Mouse (Mus musculus) stomach, embryonic 14.5 days (tissue): ENCODE measurements around the gene Ocel1. TPM values are rescaled to one million over a fixed set of nuclear protein-coding genes. Genes with fewer than 3 reads are reported as not detected.
A peak's percentile ranks its signal among the peaks of the same experiment; 100 is the strongest.

Experiments
- ATAC-seq: fragments of 200-750 bp; cut with Nextera tagmentation; 2 replicates; pipeline ENCODE4 v1.8.0; 2017; ENCODE audit warnings: low read depth, moderate TSS enrichment; ENCODE audit not compliant: insufficient number of reproducible peaks, insufficient read depth, low FRiP score
- H3K27ac ChIP-seq: fragments of 300-500 bp; sonication (generic); 2 replicates; pipeline ENCODE4 v1.5.1; 2014; ENCODE audit warnings: mild to moderate bottlenecking, low read length, moderate library complexity, mixed read lengths
- H3K27me3 ChIP-seq: fragments of 300-500 bp; sonication (generic); 2 replicates; pipeline ENCODE4 v1.6.1; 2014; ENCODE audit warnings: low read length, control low read depth, mixed read lengths; ENCODE audit not compliant: control insufficient read depth, insufficient read depth
- H3K36me3 ChIP-seq: fragments of 300-500 bp; sonication (generic); 2 replicates; pipeline ENCODE4 v1.6.1; 2014; ENCODE audit warnings: mild to moderate bottlenecking, control low read depth, low read length, moderate library complexity, mixed read lengths; ENCODE audit not compliant: control insufficient read depth, insufficient read depth
- H3K4me1 ChIP-seq: fragments of 300-500 bp; sonication (generic); 2 replicates; pipeline ENCODE4 v1.6.1; 2014; ENCODE audit warnings: low read length, control low read depth, mixed read lengths; ENCODE audit not compliant: control insufficient read depth, insufficient read depth
- H3K4me2 ChIP-seq: fragments of 300-500 bp; sonication (generic); replicated peaks from 2 replicates; pipeline ENCODE4 v1.6.1; 2014; ENCODE audit warnings: low read depth, low read length, control low read depth
- H3K4me3 ChIP-seq: fragments of 300-500 bp; sonication (generic); 2 replicates; pipeline ENCODE4 v1.5.1; 2014; ENCODE audit warnings: low read depth, low read length, control low read depth
- H3K9ac ChIP-seq: fragments of 300-500 bp; sonication (generic); replicated peaks from 2 replicates; pipeline ENCODE4 v1.6.1; 2014; ENCODE audit warnings: low read depth, mild to moderate bottlenecking, control low read depth, low read length, moderate library complexity, mixed read lengths
- H3K9me3 ChIP-seq: fragments of 300-500 bp; sonication (generic); 2 replicates; pipeline ENCODE4 v1.6.1; 2016; ENCODE audit warnings: low read depth, low read length, control low read depth; ENCODE audit not compliant: control insufficient read depth
- WGBS: fragments of 180-500 bp; shearing (Covaris S2); extraction: QIAGEN DNeasy Blood & Tissue Kit; methylation state at CpG from one replicate; pipeline ENCODE4 v1.1.7; 2014; 5-methylcytosine and 5-hydroxymethylcytosine counted together
- polyA plus RNA-seq: library from polyadenylated mRNA; unstranded; fragments of >200 nt; fragmentation: Nextera tagmentation; extraction: Ambion mirVana; gene quantifications from 2 replicates; pipeline ENCODE4 v1.2.1, GENCODE M21; 2014

The Ocel1 gene
- polyA plus RNA-seq, 1 experiment from 2014 or later, result 3.8 TPM

DNA sequence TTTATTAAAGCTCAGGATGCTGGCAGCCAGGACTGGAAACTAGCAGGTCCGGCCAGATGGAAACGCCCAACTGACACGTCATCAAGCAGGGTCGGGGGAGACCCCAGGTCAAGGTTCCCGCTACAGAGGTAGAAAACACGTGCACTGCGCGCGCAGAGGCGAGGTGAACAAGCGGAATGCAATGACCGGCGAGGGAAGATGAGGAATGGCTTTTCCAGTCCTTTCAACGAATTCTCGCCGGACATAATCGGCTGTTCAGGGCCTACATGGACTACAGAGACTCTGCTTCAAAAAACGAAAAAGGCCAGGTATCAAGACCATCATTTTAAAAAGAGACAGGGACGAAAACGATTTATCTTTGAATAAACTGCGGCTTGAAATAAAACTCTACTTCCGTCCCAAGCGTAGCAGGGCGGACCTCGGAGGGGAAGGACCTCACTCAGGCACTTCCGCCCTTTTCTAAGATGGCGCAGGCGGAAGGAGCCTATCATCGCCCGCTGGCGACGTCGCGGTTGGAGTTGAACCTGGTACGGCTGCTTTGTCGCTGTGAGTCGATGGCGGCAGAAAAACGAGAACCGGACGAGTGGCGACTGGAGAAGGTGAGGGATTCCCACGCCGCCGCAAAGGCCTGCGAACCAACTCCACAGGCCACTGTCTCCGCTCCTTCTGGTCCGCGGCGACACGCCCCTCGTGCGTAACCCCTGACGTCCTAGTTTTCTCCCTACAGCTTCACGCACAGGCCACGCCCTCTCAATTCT lies 4.1 kb upstream of the Ocel1 start, which contains the start of gene Use1:
TSS of gene Use1 (plus strand) at position 78 of the 758 bp plus-strand sequence.
- Histone ChIP-seq H3K36me3 (peaks cover 10% of the 10 kb centered on the region; the same call in 1 of the 2 replicates), H3K9me3 (no peaks in the 10 kb centered on the region), H3K4me3 (peak within 1 kb of the TSS; percentile 52), H3K9ac (peak within 1 kb of the TSS; percentile 57), H3K27me3 (no peaks in the 10 kb centered on the region), H3K27ac (peak within 1 kb of the TSS; percentile 86), H3K4me1 (peaks cover 13% of the 10 kb centered on the region), H3K4me2 (peak within 1 kb of the TSS; percentile 78)
- WGBS, result under 1% methylated on average over 56 of the region's 56 CpGs
- peak; percentile 84 for ATAC-seq

DNA sequence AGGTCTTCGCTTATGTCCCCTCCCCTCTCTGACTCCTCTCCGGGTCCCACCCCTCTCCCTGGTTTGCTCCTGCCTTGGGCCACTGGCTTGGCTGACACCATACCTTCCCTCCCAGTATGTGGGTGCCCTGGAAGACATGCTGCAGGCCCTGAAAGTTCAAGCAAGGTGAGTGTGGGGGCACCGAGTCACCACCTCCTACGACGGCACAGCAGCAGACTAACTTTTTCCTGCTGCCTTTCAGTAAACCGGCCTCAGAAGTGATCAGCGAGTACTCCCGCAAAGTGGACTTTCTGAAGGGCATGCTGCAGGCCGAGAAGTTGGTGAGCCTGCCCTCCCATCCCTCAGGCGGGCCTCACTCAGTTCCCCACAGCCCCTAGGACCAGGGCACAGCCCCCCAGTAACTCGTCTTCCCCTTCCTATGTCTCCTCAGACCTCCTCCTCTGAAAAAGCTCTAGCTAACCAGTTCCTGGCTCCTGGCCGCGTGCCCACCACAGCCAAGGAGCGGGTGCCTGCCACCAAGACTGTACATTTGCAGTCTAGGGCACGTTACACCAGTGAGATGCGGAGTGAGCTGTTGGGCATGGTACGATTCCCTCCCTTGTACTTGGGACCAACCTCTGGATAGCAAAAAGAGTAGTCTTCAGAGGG lies 3.4 kb upstream of the Ocel1 start:
- ATAC-seq, result no peak
- H3K4me3 ChIP-seq, result peak overlapping the region; percentile 52

DNA sequence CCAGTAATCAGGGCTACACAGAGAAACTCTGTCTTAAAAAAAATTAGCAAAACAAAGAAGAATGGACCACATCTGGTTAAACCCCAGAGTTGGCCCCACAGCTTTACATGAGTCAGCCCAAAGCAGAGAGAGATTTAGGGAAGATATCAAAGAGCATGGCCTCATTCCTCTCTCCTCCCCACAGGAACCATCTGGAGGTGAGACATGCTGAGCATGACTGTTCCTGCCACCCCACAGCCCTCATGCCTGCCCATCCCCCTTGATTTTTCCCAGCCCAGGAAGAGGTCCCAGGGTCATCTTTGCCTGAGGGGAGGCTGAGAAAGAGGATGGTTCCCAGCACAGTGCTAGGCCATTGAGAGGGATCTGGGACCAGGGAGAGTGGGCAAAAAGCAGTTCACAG lies 2.7 kb upstream of the Ocel1 start:
- Histone ChIP-seq H3K9ac (no peak overlapping the region), H3K9me3 (no peaks in the 10 kb centered on the region), H3K27me3 (no peaks in the 10 kb centered on the region), H3K4me1 (peaks cover 13% of the 10 kb centered on the region), H3K4me2 (peak overlapping the region; percentile 78), H3K36me3 (peaks cover 17% of the 10 kb centered on the region), H3K4me3 (0 out of 2 replicates have a peak overlapping the region, but pooled peaks have one; percentile 52), H3K27ac (no peak overlapping the region)
- ATAC-seq, result no peak

More for the DNA sequence above, 3.4 kb upstream of the Ocel1 start:
- peaks cover 13% of the 10 kb centered on the region for H3K4me1 ChIP-seq
- H3K4me2 ChIP-seq, result peak overlapping the region; percentile 78
- H3K9ac ChIP-seq, result peak overlapping the region; percentile 57
- H3K27me3 ChIP-seq, result no peaks in the 10 kb centered on the region
- WGBS, result 45% methylated on average over 17 of the region's 17 CpGs
- no peaks in the 10 kb centered on the region for H3K9me3 ChIP-seq
- peaks cover 12% of the 10 kb centered on the region; the same call in 1 of the 2 replicates for H3K36me3 ChIP-seq
- H3K27ac ChIP-seq, result peak overlapping the region; percentile 86

DNA sequence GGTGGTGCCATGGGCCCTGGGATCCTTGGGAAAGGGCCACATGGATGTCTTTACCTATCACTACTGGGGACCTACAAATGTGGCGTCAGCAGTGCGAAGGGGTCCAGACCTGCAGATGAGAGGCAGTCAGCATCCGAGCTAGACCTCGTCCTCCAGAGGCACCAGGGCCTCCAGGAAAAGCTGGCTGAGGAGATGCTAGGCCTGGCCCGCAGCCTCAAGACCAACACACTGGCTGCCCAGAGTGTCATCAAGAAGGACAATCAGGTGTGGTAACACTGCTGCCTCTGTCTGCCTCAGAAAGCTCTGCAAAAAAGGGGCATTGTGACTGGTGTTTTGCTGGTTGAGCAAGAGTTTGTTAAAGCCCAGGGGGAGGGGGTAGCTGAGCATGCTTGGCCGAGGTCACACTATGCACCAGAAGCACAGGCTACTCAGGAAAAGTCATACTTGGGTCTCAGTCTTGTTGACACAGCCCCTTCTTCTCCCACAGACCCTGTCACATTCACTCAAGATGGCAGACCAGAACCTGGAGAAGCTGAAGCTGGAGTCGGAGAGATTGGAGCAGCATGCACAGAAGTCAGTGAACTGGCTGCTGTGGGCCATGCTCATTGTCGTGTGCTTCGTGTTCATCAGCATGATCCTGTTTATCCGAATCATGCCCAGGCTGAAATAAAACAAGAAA lies 1.9 kb upstream of the Ocel1 start:
- Histone ChIP-seq H3K4me2 (no peak overlapping the region), H3K27me3 (no peaks in the 10 kb centered on the region), H3K9ac (no peak overlapping the region), H3K4me1 (peaks cover 13% of the 10 kb centered on the region), H3K9me3 (no peaks in the 10 kb centered on the region), H3K36me3 (peaks cover 25% of the 10 kb centered on the region), H3K4me3 (no peak overlapping the region), H3K27ac (no peak overlapping the region)
- no peak for ATAC-seq
- WGBS, result 91% methylated on average over 10 of the region's 10 CpGs

DNA sequence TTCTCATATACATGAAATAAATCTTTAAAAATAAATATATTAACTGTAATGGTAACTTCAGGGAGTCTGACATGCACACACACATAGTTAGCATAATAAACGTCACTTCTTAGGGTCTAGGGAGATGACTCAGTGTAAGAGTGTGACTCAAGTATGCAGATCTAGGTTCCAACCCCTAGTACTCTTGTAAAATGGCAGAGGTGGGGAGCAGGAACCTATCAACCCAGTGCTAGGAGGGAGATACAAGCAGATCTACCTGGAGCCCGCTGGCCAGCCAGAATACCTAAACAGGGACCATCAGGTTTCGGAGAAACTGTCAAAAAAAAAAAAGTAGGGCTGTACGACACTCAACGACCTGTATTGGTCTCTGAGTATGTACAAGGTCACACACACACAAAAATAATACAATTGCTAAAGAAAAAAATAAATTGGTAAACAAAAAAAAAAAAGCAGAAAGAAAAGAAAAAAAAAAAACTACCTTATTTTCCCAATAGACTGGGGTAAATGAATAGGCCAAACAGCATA lies 325 bp upstream of the Ocel1 start:
- H3K27me3 ChIP-seq, result no peaks in the 10 kb centered on the region
- 21% methylated on average over 5 of the region's 5 CpGs for WGBS
- 0 out of 2 replicates have a peak overlapping the region, but pooled peaks have one; percentile 44 for H3K27ac ChIP-seq
- H3K4me2 ChIP-seq, result peak overlapping the region; percentile 44
- no peak for ATAC-seq
- H3K4me3 ChIP-seq, result peak overlapping the region; percentile 53
- peaks cover 15% of the 10 kb centered on the region for H3K4me1 ChIP-seq
- peak overlapping the region; percentile 19 for H3K9ac ChIP-seq
- H3K9me3 ChIP-seq, result no peaks in the 10 kb centered on the region
- H3K36me3 ChIP-seq, result peaks cover 41% of the 10 kb centered on the region

DNA sequence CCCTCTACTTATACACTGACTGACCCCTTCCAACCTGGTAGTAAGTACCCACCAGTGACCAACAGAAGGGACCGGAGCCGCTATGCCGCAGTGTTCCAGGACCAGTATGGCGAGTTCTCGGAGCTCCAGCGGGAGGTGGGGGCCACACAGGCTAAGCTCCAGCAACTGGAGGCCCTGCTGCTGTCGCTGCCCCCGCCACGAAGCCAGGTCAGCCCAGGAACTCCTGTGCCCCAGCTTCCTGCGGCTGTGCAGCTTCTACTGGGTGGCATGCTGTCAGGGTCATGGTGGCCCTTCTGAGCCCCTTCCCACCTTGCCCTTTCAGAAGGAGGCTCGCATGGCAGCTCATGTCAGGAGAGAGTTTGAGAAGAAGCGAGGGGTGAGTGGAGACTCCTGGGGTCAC lies 1.3 kb downstream of the Ocel1 start:
- Histone ChIP-seq H3K4me2 (no peak overlapping the region), H3K9ac (no peak overlapping the region), H3K4me3 (no peak overlapping the region), H3K4me1 (peaks cover 27% of the 10 kb centered on the region), H3K9me3 (no peaks in the 10 kb centered on the region), H3K36me3 (peaks cover 46% of the 10 kb centered on the region), H3K27me3 (no peaks in the 10 kb centered on the region), H3K27ac (no peak overlapping the region)
- ATAC-seq, result no peak
- 90% methylated on average over 12 of the region's 12 CpGs for WGBS

DNA sequence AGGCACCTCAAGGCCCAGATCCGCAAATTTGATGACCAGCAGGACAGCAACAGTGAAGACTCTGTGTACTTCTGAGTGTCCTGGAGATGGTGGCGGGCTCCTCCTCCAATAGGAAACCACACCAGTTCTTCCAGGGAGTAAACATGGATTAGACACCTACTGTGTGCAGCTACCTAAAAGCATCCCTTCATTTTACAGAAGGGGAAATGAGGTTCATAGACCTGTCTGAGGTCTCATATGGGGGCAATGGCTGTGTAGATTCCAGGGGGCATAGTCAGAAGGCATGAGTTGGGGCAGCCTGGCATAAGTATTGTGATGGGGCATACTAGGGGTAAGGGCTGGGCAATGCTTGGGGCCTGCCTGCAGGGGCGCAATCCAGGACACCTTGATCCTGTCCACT lies 1.9 kb downstream of the Ocel1 start:
- H3K27ac ChIP-seq, result no peak overlapping the region
- peaks cover 50% of the 10 kb centered on the region for H3K36me3 ChIP-seq
- ATAC-seq, result no peak
- H3K9ac ChIP-seq, result no peak overlapping the region
- peaks cover 23% of the 10 kb centered on the region for H3K4me1 ChIP-seq
- H3K4me3 ChIP-seq, result no peak overlapping the region
- no peak overlapping the region for H3K4me2 ChIP-seq
- WGBS, result 95% methylated on average over 3 of the region's 3 CpGs
- no peaks in the 10 kb centered on the region for H3K27me3 ChIP-seq
- no peaks in the 10 kb centered on the region for H3K9me3 ChIP-seq

DNA sequence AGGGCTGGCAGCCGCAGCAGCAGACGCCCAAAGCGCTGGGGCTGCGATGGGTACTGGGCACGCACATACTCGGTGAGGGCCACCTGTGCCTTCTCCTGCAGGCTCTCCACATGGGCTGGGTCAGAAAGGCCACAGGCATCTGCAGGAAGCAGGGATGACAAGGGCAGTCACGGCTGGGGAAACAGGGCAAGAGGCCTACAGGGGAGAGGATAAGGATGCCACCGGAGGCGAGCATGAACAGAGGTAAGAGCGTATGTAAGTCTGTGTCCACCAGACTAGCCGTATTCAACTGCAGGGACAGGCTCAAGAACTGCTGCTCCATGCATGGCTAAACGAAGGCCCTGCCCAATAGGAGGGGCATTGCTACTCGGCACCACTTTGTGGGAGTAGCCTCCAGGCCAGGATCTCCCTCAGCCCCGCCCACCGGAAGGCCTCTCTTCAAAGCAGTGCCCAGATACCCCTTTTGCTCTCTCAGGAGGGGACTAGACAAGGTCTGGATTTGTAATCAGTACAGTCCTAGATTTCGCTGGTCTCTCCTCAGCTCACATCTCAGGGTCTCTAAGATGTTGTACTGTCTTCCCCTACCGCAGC lies 3.6 kb downstream of the Ocel1 start:
- 79% methylated on average over 17 of the region's 17 CpGs for WGBS
- no peak overlapping the region for H3K4me2 ChIP-seq
- no peaks in the 10 kb centered on the region for H3K27me3 ChIP-seq
- ATAC-seq, result no peak
- H3K36me3 ChIP-seq, result peaks cover 42% of the 10 kb centered on the region
- no peak overlapping the region for H3K9ac ChIP-seq
- H3K4me3 ChIP-seq, result no peak overlapping the region
- no peaks in the 10 kb centered on the region for H3K9me3 ChIP-seq
- no peak overlapping the region for H3K27ac ChIP-seq
- peaks cover 29% of the 10 kb centered on the region for H3K4me1 ChIP-seq
